Mouse (Mus musculus) cerebellum, adult 2 months (tissue): ENCODE results near the gene Klk1b1. TPM values are rescaled to one million over a fixed set of nuclear protein-coding genes. Genes with fewer than 3 reads are reported as not detected.

Experiments used
- DNase-seq, 2 experiments: peaks; one replicate each; pipeline ENCODE4 v3.0.0; 2021
- H3K27ac ChIP-seq: fragments of 200-500 bp; 2 replicates; pipeline ENCODE4 v1.5.1; 2012; ENCODE audit warnings: low read length, control low read depth, inconsistent platforms; ENCODE audit not compliant: insufficient read depth
- H3K27me3 ChIP-seq: fragments of 200-500 bp; 2 replicates; pipeline ENCODE4 v1.6.1; 2012; ENCODE audit warnings: inconsistent platforms, mild to moderate bottlenecking, low read length, moderate library complexity; ENCODE audit not compliant: control insufficient read depth, insufficient read depth
- H3K4me1 ChIP-seq: fragments of 200-500 bp; 2 replicates; pipeline ENCODE4 v1.6.1; 2011; ENCODE audit warnings: low read length; ENCODE audit not compliant: control insufficient read depth, insufficient read depth
- H3K4me3 ChIP-seq: fragments of 200-500 bp; replicated peaks from 2 replicates; pipeline ENCODE3; 2011; ENCODE audit warnings: mild to moderate bottlenecking, low read depth, low read length, control low read depth; ENCODE audit not compliant: insufficient read depth
- CTCF ChIP-seq: fragments of 200-500 bp; IDR thresholded peaks from 2 replicates; pipeline ENCODE4 v1.5.1; 2011; ENCODE audit warnings: low read depth, mild to moderate bottlenecking, control low read depth, low read length, moderate library complexity, borderline replicate concordance; ENCODE audit not compliant: insufficient read depth
- POLR2A ChIP-seq: fragments of 200-500 bp; IDR thresholded peaks from 2 replicates; pipeline ENCODE4 v1.6.1; 2011; ENCODE audit warnings: low read length, control low read depth, borderline replicate concordance; ENCODE audit not compliant: insufficient read depth
- WGBS: fragments of 180-500 bp; shearing (Covaris S2); methylation state at CpG from one replicate; pipeline ENCODE4 v1.1.7; 2018; 5-methylcytosine and 5-hydroxymethylcytosine counted together
- polyA plus RNA-seq: library from polyadenylated mRNA; depleted of rRNA; stranded (reverse); fragments of >200 nt; gene quantifications from 2 replicates; pipeline ENCODE4 v1.2.3, GENCODE M21; 2012; rRNA removed

Gene Klk1b1
- polyA plus RNA-seq, 1 experiment, result not detected

- Histone ChIP-seq H3K4me3 (no peak overlapping the region), H3K4me1 (no peaks in the 10 kb centered on the region), H3K27ac (no peak overlapping the region), H3K27me3 (no peaks in the 10 kb centered on the region)
- no peak for TF ChIP-seq POLR2A
- TF ChIP-seq CTCF, result no peak
- DNase-seq, result no peak
- 69% methylated on average over 5 of the region's 5 CpGs for WGBS
Observed at GRCm38 (mm10) chr7:44015071-44015470, 48.5 kb downstream of the Klk1b1 start.

Other genes with a start within 250 kb of the Klk1b1 start
- gene Klk12, start 197.9 kb upstream of the Klk1b1 start, polyA plus RNA-seq, result not detected in 2 replicates
- not detected in 2 replicates for gene Klk11, start 192.1 kb upstream of the Klk1b1 start, polyA plus RNA-seq
- 0.20 and 0.24 TPM in 2 replicates for gene Klk10, start 185.7 kb upstream of the Klk1b1 start, polyA plus RNA-seq
- gene Klk9, start 174.9 kb upstream of the Klk1b1 start, polyA plus RNA-seq, result 0.07 and 0.11 TPM in 2 replicates
- gene Klk8, start 169.2 kb upstream of the Klk1b1 start, polyA plus RNA-seq, result 1.6 and 1.9 TPM in 2 replicates
- not detected in 2 replicates for gene Klk7, start 155.5 kb upstream of the Klk1b1 start, polyA plus RNA-seq
- gene Klk6, start 142.3 kb upstream of the Klk1b1 start, polyA plus RNA-seq, result 88.4 and 102 TPM in 2 replicates
- not detected in 2 replicates for gene Klk5, start 124.8 kb upstream of the Klk1b1 start, polyA plus RNA-seq
- gene Klk4, start 85.6 kb upstream of the Klk1b1 start, polyA plus RNA-seq, result not detected in 2 replicates
- gene Klk15, start 33.0 kb upstream of the Klk1b1 start, polyA plus RNA-seq, result not detected in 2 replicates
- not detected in 2 replicates for gene Klk1b8, start 16.1 kb upstream of the Klk1b1 start, polyA plus RNA-seq
- gene Klk1b9, start 9.3 kb downstream of the Klk1b1 start, polyA plus RNA-seq, result 0.13 and 0.25 TPM in 2 replicates
- not detected in 2 replicates for gene Klk1b11, start 29.1 kb downstream of the Klk1b1 start, polyA plus RNA-seq
- gene Klk1b26, start 45.4 kb downstream of the Klk1b1 start, polyA plus RNA-seq, result not detected in 2 replicates
- gene Klk1b27, start 85.5 kb downstream of the Klk1b1 start, polyA plus RNA-seq, result 0.38 and 0.51 TPM in 2 replicates
- not detected in 2 replicates for gene Klk1b21, start 135.6 kb downstream of the Klk1b1 start, polyA plus RNA-seq
- gene Klk1b22, start 145.9 kb downstream of the Klk1b1 start, polyA plus RNA-seq, result not detected in 2 replicates
- not detected in 2 replicates for gene Klk1b16, start 170.0 kb downstream of the Klk1b1 start, polyA plus RNA-seq
- gene Klk1b24, start 221.5 kb downstream of the Klk1b1 start, polyA plus RNA-seq, result 0.29 and 0.38 TPM in 2 replicates
- gene Klk1b3, start 231.4 kb downstream of the Klk1b1 start, polyA plus RNA-seq, result not detected in 2 replicates
- not detected in 2 replicates for gene Klk1b4, start 240.7 kb downstream of the Klk1b1 start, polyA plus RNA-seq
- gene Klk1b5, start 249.2 kb downstream of the Klk1b1 start, polyA plus RNA-seq, result not detected in 2 replicates